In the genomic region with DNA sequence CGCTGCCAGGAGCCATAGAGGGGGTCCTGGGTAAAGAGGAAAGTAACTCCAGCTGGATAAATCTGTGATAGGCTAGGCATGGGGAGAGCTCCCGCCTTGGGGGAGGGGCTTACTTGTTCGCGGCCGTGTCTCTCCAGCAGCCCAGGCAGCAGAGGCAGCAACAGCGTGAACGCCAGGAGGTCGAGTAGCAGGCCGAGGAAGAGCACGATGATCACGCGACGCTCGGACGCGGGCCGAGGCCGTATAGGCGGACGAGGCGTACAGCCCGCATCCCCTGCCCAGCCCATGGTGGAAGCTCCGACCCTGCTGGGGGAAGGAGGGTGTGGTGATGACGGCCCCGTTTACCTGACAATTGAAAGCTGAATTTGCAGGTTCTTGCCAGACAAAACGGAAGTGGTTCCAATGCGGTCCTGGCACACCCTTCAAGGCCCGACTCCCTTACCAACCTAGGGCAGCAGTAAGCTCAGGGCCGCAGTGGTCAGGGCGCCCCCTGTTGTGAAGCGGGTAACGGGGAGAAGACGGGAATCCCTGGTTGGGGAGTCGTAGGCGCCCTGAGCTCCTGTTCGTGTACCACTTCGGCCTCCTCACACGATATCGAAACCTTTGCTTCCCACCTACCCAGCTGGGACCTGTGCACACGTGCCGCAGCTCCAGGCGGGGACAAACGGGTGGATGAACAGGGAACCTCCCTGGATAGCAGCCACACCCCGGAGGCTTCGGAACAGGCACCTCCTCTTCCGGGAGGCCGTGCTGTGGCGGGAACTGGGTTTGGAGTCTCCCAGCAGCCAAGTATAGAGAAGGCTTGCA, we compare ENCODE assay signal across 8 mouse cellular contexts. TPM values are rescaled to one million over a fixed set of nuclear protein-coding genes. Genes with fewer than 3 reads are reported as not detected.
A peak's percentile ranks its signal among the peaks of the same experiment; 100 is the strongest.
DNase-seq lines count a peak whose midpoint lies in the region; ATAC-seq lines count a peak whose summit lies in the region.

Mfsd10 (minus strand) TSS at position 732 of the 807 bp plus-strand sequence.

- H3K4me1 ChIP-seq in embryonic facial prominence, embryonic 13.5 days = peaks cover 27% of the 10 kb centered on the region
- peaks cover 16% of the 10 kb centered on the region for H3K4me1 ChIP-seq in limb, embryonic 13.5 days
- H3K4me1 ChIP-seq in midbrain, embryonic 16.5 days (ENCODE audit: control insufficient read depth, insufficient read depth, low read length) = peaks cover 11% of the 10 kb centered on the region

- ATAC-seq in embryonic facial prominence, embryonic 13.5 days (ENCODE audit: insufficient number of reproducible peaks, insufficient read depth, low FRiP score, low TSS enrichment, low read depth) = peak; percentile 87
- peak; percentile 90 for ATAC-seq in limb, embryonic 13.5 days (ENCODE audit: low FRiP score, low read depth)
- ATAC-seq in midbrain, embryonic 16.5 days = peak; percentile 94

- peak within 1 kb of the TSS; percentile 93 for H3K27ac ChIP-seq in embryonic facial prominence, embryonic 13.5 days
- H3K27ac ChIP-seq in limb, embryonic 13.5 days = peak within 1 kb of the TSS; percentile 91
- peak within 1 kb of the TSS; percentile 93 for H3K27ac ChIP-seq in midbrain, embryonic 16.5 days (ENCODE audit: low read length)

- H3K9me3 ChIP-seq in embryonic facial prominence, embryonic 13.5 days = no peaks in the 10 kb centered on the region
- no peaks in the 10 kb centered on the region for H3K9me3 ChIP-seq in limb, embryonic 13.5 days
- no peaks in the 10 kb centered on the region for H3K9me3 ChIP-seq in midbrain, embryonic 16.5 days (replicated peaks; ENCODE audit: control insufficient read depth, low read length, poor library complexity, severe bottlenecking)

- H3K36me3 ChIP-seq in embryonic facial prominence, embryonic 13.5 days = peaks cover 82% of the 10 kb centered on the region
- peaks cover 82% of the 10 kb centered on the region for H3K36me3 ChIP-seq in limb, embryonic 13.5 days
- peaks cover 25% of the 10 kb centered on the region for H3K36me3 ChIP-seq in midbrain, embryonic 16.5 days (ENCODE audit: control insufficient read depth, insufficient read depth, low read length)

- H3K4me3 ChIP-seq in embryonic facial prominence, embryonic 13.5 days = peak within 1 kb of the TSS; percentile 58
- peak within 1 kb of the TSS; percentile 68 for H3K4me3 ChIP-seq in limb, embryonic 13.5 days
- H3K4me3 ChIP-seq in midbrain, embryonic 16.5 days (ENCODE audit: low read depth, low read length) = peak within 1 kb of the TSS; percentile 45

- H3K9ac ChIP-seq in embryonic facial prominence, embryonic 13.5 days = peak within 1 kb of the TSS; percentile 83
- H3K9ac ChIP-seq in limb, embryonic 13.5 days = peak within 1 kb of the TSS; percentile 81
- peak within 1 kb of the TSS; percentile 87 for H3K9ac ChIP-seq in midbrain, embryonic 16.5 days (ENCODE audit: low read depth, low read length)

- H3K4me2 ChIP-seq in embryonic facial prominence, embryonic 13.5 days = peak within 1 kb of the TSS; percentile 81
- peak within 1 kb of the TSS; percentile 83 for H3K4me2 ChIP-seq in limb, embryonic 13.5 days (replicated peaks)
- H3K4me2 ChIP-seq in midbrain, embryonic 16.5 days (ENCODE audit: low read length) = peak within 1 kb of the TSS; percentile 68

- H3K27me3 ChIP-seq in embryonic facial prominence, embryonic 13.5 days = no peaks in the 10 kb centered on the region
- no peaks in the 10 kb centered on the region for H3K27me3 ChIP-seq in limb, embryonic 13.5 days
- H3K27me3 ChIP-seq in midbrain, embryonic 16.5 days (ENCODE audit: control insufficient read depth, insufficient read depth, low read depth, low read length) = no peaks in the 10 kb centered on the region

- under 1% methylated on average over 48 of the region's 48 CpGs for WGBS in embryonic facial prominence, embryonic 13.5 days
- WGBS in limb, embryonic 13.5 days = under 1% methylated on average over 48 of the region's 48 CpGs
- WGBS in midbrain, embryonic 16.5 days = under 1% methylated on average over 47 of the region's 48 CpGs

- DNase-seq in 3134 (ENCODE audit: extremely low read depth, insufficient read length, low spot score) = peak; percentile 92
- peak; percentile 90 to 92 for DNase-seq in adrenal gland, postnatal 36 days
- peak; percentile 87 to 90 for DNase-seq in heart, adult 18-20 months
- DNase-seq in kidney, adult 8-10 months = peak; percentile 72 to 81
- peak; percentile 47 to 61 for DNase-seq in spleen, postnatal 14 days (ENCODE audit: low spot score in 2 of 2)

RNA-seq across cellular contexts. Expression of gene Mfsd10, which starts in this region (rescaled TPM):
- 10 to 100 TPM; 32.7 to 40.3 TPM for total RNA-seq in adrenal gland, postnatal 36 days (2021)
- 129 and 146 TPM in 2 replicates for polyA plus RNA-seq in embryonic facial prominence, embryonic 13.5 days (2015; fragmentation: Nextera tagmentation; extraction: Ambion mirVana)
- 1 to 10 TPM; 6.8 to 8.6 TPM for total RNA-seq in heart, adult 18-20 months (2021)
- 135 and 141 TPM in 2 replicates for polyA plus RNA-seq in limb, embryonic 13.5 days (2015; fragmentation: Nextera tagmentation; extraction: Ambion mirVana)
- 110 TPM in 2 replicates for polyA plus RNA-seq in midbrain, embryonic 16.5 days (2015; fragmentation: Nextera tagmentation; extraction: Ambion mirVana)

Comparison
In these comparisons a context has a peak if more than half of its experiments do, and no peak if none do; other contexts are left out.
1. Peak in every context shown above with its lines: DNase-seq, ATAC-seq, H3K4me3 ChIP-seq and H3K27ac ChIP-seq.